Mouse (Mus musculus) cerebral cortex, adult 2 months (tissue): ENCODE results near the gene C1qb.

Source experiments
- WGBS: fragments of 180-500 bp; shearing (Covaris S2); methylation state at CpG from one replicate; pipeline ENCODE4 v1.1.7; 2018; 5-methylcytosine and 5-hydroxymethylcytosine counted together

C1qb gene

DNA sequence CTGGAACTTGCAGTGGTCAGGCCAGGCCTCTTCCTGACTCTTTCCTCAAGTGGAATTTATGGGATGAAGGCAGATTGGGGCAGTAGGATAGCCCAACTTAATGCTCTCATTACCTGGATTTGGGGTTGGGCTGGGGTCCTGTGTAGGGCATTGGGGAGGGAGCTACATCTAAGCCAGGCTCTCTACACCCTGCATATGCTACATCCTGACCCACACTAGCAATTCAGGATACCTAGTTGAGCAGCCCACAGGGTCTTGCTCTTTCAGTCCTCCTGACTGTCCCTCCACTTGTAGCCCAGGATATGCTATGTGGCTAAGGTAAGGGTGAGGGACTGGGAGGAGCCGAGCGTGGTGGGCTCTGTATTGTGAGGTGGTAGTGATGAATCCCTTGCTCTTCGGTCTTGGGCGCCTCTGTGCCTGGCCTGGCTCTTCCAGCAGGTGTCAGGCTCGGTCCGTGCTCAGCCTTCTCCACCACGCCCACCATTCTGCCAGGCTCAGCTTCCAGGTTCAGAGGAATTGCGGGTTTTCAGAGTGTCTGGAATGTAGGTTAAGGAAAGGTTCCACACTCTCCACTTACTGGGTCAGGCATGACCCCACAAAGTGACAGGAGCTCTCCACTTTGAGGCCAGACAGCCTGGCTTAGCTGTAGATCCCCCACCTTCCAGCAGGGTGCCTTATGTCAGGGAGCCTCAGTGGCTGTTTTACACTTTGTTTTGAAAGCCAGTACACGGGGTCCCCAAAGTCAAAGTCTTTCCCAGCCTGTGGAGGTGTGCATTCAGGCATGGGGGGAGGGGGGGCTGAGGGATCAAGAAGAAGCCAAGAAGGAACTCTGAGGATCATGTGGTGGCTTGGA, 7.9 kb upstream of the C1qb start:
- 5% methylated on average over 9 of the region's 9 CpGs for WGBS

- WGBS = 74% methylated on average over 5 of the region's 5 CpGs
These were observed 6.8 kb upstream of the C1qb start, which contains the start of gene C1qc for GRCm38 (mm10) chr4:136892811-136893210. TSS of gene C1qc (minus strand) at chr4:136893065.

DNA sequence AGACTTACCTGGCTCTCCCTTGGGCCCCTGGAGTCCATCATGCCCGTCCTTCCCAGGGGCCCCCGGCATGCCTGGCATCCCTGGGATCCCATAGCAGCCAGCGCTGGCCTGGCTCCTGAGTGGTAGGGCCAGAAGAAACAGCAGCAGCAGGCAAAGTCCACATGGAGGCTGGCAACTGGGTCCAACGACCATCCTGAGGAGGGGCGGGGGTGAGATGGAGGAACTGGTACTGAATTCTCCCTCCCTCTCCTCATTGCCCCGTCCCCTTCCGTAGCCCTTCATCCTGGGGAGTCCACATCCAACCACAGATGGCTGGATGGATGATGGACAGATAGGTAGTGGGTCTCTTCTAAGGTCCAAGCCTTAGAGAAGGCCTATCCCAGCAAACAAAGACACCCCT, 6.4 kb upstream of the C1qb start:
- 68% methylated on average over 7 of the region's 7 CpGs for WGBS

GRCm38 (mm10) chr4:136891115-136891514, 5.1 kb upstream of the C1qb start:
- WGBS = 84% methylated on average over 4 of the region's 4 CpGs

DNA sequence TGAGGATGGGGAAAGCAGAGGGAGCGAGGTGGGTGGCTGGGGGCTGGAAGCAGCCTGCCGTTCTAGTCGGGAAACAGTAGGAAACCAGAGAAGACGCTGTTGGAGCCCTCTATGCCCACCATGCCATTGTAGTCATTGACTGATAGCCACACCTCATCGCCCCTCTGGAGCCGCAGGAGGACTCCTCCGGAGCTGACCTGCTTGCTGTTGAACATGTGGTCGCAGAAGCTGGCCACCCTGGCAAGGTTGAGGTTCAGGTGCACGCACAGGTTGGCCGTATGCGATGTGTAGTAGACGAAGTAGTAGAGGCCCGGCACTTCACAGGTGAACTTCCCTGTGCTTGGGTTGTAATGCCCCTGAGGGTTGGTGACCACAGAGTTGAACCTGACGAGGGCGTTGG, 4.0 kb upstream of the C1qb start:
- 88% methylated on average over 15 of the region's 15 CpGs for WGBS

DNA sequence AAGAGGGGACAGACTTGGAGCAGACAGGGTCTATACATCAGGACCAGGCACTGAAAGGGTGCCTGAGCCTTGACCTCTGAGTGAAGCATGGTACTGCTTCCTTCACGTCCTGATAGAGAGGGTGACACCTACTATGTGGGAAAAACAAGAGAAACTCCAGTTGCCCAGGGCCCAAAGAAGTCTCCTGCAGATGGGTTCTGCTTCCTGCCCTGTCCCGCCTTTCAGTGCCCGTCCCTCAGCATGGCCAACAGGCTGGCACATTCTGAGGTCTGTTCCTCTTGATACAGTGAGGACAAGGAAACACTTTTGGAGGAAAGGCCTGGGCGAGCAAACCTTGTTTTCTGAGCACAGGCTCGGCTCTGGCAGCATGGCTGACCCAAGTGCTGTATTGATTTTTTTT, 1.7 kb upstream of the C1qb start:
- WGBS = 73% methylated on average over 5 of the region's 5 CpGs

- 28% methylated on average over 5 of the region's 5 CpGs for WGBS
These were observed 7.4 kb downstream of the C1qb start for GRCm38 (mm10) chr4:136878601-136879000.

GRCm38 (mm10) chr4:136878171-136878570, 7.8 kb downstream of the C1qb start:
- WGBS = 59% methylated on average over 8 of the region's 8 CpGs

- WGBS = 22% methylated on average over 7 of the region's 7 CpGs
These were observed 9.0 kb downstream of the C1qb start for GRCm38 (mm10) chr4:136876971-136877370.

GRCm38 (mm10) chr4:136875012-136875411, 11.0 kb downstream of the C1qb start:
- WGBS = 65% methylated on average over 14 of the region's 14 CpGs

DNA sequence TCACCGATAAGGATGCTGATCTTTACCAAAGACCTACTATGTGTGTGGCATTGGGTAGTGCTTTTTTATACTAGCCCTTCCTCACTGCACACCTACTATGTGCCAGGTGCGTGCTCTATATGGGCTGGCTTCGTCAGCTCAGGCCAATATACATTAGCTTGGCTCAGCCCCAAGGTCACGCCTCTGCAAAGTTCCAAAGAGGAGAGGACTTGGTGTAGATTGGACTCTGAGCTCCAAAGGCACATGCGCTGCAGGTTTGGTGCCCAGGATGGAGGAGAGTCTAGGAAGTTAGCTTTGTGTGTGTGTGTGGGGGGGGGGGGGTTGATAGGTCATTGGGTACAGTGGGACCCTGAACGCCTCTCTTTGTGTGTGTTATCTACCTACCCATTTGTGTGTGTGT, 17.6 kb downstream of the C1qb start:
- WGBS = 86% methylated on average over 6 of the region's 6 CpGs

DNA sequence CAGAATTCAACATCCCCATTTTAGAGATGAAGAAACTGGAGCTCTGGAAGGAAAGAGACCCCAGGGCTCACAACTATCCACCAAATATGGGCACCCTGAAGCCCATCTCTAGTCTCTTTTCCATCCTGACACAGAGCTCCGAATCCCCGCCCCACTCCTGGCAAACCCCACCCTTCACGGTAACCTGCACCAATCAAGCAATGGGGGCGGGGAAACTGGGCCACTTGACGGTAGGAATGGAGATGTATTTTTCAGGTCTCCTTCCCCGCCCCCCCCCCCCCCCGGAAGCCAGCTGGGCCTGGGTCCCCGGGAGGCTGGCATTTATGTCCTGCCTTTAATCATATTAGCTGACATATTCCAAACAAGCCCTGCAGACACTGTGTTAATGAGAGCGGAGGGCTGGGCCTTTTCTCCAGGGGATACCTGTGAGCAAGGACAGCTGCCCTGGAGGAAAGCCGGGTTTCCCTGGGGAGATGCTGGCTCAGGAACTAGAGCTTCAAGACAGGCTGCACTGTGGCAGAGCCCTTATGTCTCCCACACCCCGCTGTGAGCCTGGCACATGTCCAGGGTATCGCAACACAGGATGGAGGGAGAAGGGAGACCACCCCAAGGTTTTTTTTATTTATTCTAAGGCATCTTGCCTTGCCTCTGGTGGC, 18.2 kb downstream of the C1qb start:
- 22% methylated on average over 12 of the region's 12 CpGs for WGBS

GRCm38 (mm10) chr4:136865531-136865930, 20.5 kb downstream of the C1qb start:
- WGBS = 90% methylated on average over 5 of the region's 5 CpGs

DNA sequence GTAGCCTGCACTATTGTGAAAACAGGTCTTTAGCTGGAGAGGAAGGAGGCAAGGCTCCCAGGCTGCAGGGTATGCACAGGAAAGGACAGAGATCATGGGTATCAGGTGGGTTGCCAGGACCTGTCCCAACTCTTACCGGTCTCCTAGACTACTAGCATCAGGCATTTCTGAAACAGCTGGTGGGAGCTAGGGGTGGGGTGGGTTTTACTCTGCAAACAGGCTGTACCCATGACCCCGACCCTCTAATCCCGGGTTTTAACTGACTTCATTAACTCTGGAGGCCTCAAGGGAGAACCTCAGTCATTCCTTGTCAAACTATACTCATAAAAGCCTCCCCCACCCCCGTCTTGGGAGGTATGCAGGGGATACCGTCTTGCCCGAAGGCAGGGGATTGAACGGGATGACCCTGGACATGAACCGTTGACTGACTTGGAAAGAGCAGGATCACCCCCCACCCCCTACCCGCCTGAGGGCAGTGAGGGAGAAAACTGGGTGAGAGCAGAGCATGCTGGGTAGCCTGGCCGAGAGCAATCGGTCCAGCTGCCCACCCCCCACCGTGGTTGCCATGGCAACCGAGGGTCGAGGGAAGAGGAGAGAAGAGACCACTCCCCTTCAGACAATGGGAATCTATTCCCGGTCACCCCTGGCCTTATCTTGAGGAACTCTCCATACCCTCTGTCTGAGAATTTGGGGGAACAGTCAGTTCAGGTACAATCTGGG, 21.1 kb downstream of the C1qb start:
- 32% methylated on average over 15 of the region's 15 CpGs for WGBS

DNA sequence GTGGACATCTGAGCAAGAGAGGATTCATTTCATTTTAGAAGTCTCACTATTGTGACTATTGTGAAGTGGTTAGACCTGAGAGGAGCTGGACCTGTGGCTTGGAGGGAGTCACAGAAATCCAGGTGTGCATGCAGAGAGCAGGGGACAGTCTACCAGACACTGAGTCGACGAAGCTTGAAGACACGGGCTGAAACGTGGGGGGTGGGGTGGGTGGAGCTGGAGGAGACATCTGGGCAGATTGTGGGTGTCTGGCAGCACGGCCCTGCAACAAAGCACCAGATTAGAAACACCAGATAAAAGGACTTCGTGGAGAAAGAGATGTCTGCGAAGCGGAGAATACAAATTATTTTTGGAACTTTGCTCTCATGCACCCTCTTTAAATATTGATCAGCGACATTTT, 22.5 kb downstream of the C1qb start:
- 23% methylated on average over 9 of the region's 9 CpGs for WGBS

DNA sequence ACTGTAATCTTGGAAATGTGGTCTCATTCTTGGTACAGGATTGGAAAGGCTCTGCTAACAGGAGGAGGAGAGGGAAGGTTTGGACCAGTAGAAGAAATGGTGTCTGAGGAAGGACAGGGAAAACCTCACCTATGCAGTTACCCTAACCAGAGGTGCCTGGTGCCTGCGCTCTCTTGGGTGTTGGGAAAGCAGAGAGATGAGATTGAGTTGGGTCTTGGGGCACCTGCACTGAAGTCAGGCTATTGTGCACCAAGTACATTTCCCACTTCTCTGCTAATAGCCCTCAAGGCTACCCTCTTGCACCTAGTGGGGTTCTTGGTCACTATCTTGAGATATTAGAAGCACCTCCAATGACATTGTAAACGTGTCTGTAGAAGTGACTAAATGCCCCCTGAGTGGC, 23.6 kb downstream of the C1qb start:
- WGBS = 83% methylated on average over 2 of the region's 2 CpGs

DNA sequence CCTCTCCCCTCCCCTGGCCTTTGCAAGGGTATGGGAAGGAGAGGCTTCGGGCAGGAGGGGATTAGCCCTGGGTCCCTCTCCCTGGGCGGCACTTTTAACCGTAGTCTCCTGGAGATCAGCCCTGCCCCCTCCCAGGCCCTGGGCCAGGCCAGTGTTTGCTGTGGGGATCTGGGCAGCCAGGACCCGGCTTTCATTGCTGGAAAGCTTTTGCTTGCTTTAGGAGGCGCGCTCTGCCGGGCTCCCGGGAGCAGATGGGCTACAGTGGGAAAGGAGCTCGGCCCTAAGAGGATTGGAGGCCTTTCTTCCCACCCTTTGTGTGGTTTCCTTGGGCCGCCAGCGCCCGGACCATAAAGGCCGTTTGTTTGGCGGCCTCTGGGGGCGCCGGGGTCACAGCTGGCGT, 24.2 kb downstream of the C1qb start:
- 32% methylated on average over 17 of the region's 17 CpGs for WGBS

DNA sequence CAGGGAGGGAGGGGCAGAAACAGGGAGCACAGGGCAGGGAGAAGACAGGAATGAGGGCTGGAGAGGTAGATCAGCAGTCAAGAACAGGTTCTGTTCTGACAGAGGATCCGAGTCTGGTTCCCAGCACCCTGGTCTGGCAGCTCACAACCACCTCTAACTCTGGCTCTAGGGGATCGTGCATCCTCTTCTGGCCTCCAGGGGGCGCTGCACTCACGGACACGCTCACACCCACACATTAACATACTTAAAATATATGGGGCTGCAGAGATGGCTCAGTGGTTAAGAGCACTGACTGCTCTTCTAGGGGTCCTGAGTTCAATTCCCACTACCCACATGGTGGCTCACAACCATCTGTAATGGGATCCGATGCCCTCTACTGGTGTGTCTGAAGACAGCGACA, 26.0 kb downstream of the C1qb start:
- WGBS = 80% methylated on average over 7 of the region's 7 CpGs

- WGBS = 45% methylated on average over 6 of the region's 6 CpGs
These were observed 30.9 kb downstream of the C1qb start for GRCm38 (mm10) chr4:136855081-136855480.

DNA sequence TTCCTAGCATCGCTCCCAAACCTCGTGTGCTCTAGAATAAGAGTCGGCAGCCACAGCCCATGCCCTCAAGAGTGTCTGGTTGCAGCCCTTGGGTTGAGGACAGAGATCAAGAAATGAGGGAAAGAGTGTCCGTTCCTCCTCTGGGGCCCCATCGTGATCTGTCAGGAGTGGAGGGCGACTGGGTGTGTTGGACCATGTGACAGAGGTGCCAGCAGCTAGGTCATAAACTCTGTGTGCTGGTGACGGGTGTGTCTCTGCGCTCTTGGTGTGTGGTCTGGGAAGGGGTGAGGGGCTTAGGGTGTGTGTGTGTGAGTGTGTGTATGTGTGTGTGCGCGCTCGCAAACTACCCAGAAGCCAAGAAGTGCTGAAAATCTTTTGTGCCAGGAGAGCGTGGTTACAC, 33.0 kb downstream of the C1qb start:
- 94% methylated on average over 12 of the region's 12 CpGs for WGBS

- 74% methylated on average over 5 of the region's 5 CpGs for WGBS
These were observed 33.9 kb downstream of the C1qb start for GRCm38 (mm10) chr4:136852119-136852518.

- 46% methylated on average over 4 of the region's 4 CpGs for WGBS
These were observed 37.4 kb downstream of the C1qb start for GRCm38 (mm10) chr4:136848565-136848964.

DNA sequence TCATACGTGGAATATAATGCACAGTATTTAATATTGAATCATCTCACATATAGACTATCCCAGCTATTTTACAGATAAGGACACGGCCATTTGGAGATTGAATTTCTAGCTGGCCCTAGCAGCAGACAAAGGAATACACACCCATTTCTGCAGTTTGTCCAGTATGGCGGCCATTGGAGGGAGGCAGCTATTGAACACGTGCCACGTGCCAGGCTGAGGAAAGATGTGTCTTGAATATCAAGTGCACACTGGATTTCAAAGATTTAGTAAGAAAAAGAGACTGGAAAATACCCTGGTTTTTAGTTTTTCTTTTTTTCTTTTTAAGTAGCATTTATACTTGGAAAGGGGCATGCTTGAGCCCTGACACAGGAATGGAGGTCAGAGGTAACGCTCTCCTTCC, 38.8 kb downstream of the C1qb start:
- WGBS = 66% methylated on average over 6 of the region's 6 CpGs
